Mouse (Mus musculus): ENCODE results near the gene Pard3b.

DNA sequence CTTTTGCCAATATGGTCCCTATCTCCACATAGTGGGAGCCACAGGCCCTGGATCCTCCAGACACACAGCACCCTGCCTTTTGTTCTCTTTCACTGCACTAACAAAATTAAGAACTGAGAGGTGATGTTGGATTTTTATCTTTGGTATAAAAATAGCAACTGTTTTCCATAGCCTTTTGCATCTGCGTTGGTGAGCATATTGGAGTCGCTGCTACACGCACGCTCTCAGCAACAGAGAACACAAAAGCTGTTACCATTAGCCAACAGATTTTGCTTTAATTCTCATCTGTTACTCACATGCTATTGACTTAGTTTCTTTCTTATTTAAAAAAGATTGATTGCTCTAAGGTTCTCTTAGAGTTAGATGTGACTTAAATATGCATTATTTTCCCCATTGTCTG is 709.7 kb downstream of the Pard3b start:
- no peak for TF ChIP-seq POLR2A (IDR thresholded peaks at IDR 0.05; ENCODE audit: control insufficient read depth, extremely low read depth, insufficient read depth, low read length, poor library complexity)
- no peak for TF ChIP-seq CTCF (IDR thresholded peaks at IDR 0.05; ENCODE audit: borderline replicate concordance, control insufficient read depth, extremely low read depth, insufficient read depth, low read length, poor library complexity)

Measured in thymus, adult 2 months (tissue).